Mouse (Mus musculus): ENCODE results near the gene Cdkl3. TPM values are rescaled to one million over a fixed set of nuclear protein-coding genes. Genes with fewer than 3 reads are reported as not detected.

The Cdkl3 gene
- total RNA-seq, 1 experiment from 2014 or later = 4.3 TPM

DNA sequence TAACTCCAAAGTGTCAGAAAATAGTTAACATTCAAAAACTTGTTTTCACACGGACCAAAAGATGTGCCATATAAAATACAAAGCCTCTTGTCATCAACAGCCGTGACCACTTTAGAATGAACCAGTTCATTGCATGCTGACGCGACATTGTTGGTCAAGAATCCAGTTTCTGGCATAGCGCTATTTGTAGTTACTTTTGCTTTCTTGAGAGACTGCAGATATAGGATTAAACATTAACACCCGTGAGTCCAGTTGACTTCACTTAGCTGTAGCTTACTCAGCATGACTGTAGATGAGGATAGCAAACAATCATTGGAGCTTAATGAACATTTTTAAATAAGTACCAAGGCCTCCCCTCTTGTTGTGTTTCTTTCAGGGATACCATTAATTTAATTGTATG, 118.0 kb downstream of the Cdkl3 start:
- no peak for DNase-seq

- DNase-seq = no peak
Observed at GRCm38 (mm10) chr11:52124468-52124867, 120.4 kb downstream of the Cdkl3 start.

DNA sequence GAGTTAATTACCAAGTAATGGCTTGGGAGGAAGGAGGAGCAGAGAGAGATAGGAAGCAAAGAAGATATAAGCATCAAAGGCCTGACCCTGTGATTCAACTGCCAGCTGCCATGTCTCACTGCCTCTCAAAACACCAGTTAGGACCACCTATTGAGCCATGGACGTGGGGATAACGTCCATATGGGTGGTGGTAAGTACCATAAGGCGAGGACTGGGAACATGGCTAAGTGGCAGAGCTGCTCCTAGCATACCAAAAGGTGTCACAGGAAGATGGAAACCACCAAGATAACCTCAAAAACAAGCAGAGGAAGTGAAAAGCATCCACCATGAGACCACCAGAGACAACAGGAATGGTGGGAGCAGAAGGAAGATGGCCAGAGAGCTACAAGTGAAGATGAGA, 123.1 kb downstream of the Cdkl3 start:
- DNase-seq = no peak

- DNase-seq = no peak
Observed at GRCm38 (mm10) chr11:52127760-52128159, 123.7 kb downstream of the Cdkl3 start.

DNA sequence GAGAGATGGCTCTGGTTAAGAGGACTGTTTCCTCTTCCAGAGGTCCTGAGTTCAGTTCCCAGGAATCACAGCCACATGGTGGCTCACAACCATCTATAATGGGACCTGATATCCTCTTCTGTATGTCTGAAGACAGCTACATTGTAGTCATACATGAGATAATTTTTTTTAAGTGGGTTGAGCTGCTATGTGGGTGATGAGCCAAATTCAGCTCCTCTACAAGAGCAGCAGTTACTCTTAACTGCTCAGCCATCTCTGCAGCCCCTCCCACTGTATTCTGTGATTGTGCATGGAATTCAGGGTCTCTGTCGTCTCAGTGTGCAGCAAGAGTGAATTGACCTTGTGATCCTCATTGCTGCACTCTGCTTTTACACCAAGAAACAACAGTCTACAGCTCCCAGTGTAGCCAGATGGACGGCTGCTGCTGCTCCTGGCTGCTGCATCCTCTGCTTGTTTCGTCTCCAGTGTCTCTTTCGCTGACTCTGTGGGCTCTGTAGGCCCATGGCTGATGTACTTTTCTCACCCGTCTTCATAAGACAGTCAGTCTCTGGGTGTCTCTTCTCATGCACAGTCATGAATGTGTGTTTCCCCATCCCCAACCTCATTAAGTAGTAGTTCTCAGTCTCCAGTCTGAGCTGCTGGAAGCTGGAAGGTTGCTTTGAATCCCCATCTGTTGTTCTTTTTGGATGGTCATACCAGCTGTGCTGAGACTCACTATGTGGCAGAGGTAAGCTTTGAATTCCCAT, 124.5 kb downstream of the Cdkl3 start:
- peak; percentile 15 for DNase-seq

DNA sequence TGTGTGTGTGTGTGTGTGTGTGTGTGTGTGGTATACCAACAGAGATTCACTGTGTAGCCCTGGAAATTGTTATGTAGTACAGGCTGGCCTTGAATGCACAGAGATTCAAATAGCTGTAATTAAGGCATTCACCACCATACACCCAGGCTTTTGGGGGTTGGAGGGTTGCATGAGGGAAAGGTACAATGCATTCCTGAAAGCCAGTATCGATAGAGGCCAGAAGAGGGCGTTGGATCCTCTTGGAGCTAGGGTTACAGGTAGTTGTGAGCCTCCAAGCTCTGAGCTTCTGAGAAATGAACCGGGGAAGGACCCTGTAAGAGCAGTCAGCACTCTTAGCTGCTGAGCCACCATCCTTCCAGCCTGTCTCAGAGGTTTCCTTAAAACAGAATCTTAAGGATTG, 125.2 kb downstream of the Cdkl3 start:
- peak; percentile 29 for DNase-seq

- peak; percentile 37 for DNase-seq
Observed at GRCm38 (mm10) chr11:52129621-52130450, 125.8 kb downstream of the Cdkl3 start.

- DNase-seq = peak; percentile 32
Observed at GRCm38 (mm10) chr11:52130451-52131068, 126.5 kb downstream of the Cdkl3 start.

Small RNAs within 50 kb of the gene (microRNA-seq; reads per million reads assigned to microRNA genes)
- gene Gm24157 = 0.38 to 2.1 reads per million in 2 experiments
- 3.8 to 6.5 reads per million in 2 experiments for gene Mir3061

Other genes starting within 250 kb of the Cdkl3 start
- gene Sec24a, start 240.6 kb upstream of the Cdkl3 start, total RNA-seq (2021) = 31.7 and 37.9 TPM in 2 replicates
- 95.1 and 99.2 TPM in 2 replicates for gene Sar1b, start 240.5 kb upstream of the Cdkl3 start, total RNA-seq (2021)
- gene Jade2, start 146.6 kb upstream of the Cdkl3 start, total RNA-seq (2021) = 11.9 and 15.1 TPM in 2 replicates
- 20.1 and 24.9 TPM in 2 replicates for gene Cdkn2aipnl, start 36.6 kb upstream of the Cdkl3 start, total RNA-seq (2021)
- 152 and 153 TPM in 2 replicates for gene Ube2b, start 3.5 kb upstream of the Cdkl3 start, total RNA-seq (2021)
- 75.1 and 78.2 TPM in 2 replicates for gene Ppp2ca, start 94.5 kb downstream of the Cdkl3 start, total RNA-seq (2021)
- gene Olfr1373, start 141.3 kb downstream of the Cdkl3 start, total RNA-seq (2021) = not detected in 2 replicates
- not detected in 2 replicates for gene Olfr1371, start 209.8 kb downstream of the Cdkl3 start, total RNA-seq (2021)
- gene Skp1a, start 227.8 kb downstream of the Cdkl3 start, total RNA-seq (2021) = 321 and 322 TPM in 2 replicates

Measured in adrenal gland, postnatal 14 days (tissue).